9 mouse cellular contexts compared by ENCODE assay signal in genomic region chr9:25655767-25656513, GRCm38 (mm10).
DNase-seq lines count a peak whose midpoint lies in the region; ATAC-seq and TF ChIP-seq lines count a peak whose summit lies in the region.
"Had no signal": no experiment of that assay in that cellular context is flagged by ENCODE, and none has a peak within 500 bp of the region (broad histone marks: within the 10 kb centered on the region; RNA-seq: fewer than 3 reads in every experiment).

No protein-coding gene starts in this region.

- WGBS in midbrain, embryonic 11.5 days, result 10% methylated on average over 3 of the region's 3 CpGs

- no peak overlapping the region for H3K4me2 ChIP-seq in midbrain, embryonic 11.5 days
- H3K4me2 ChIP-seq: lung, embryonic 15.5 days had no signal

- no peaks in the 10 kb centered on the region for H3K36me3 ChIP-seq in E14TG2a.4 (ENCODE audit: insufficient read depth, low read length)
- no peaks in the 10 kb centered on the region for H3K36me3 ChIP-seq in midbrain, embryonic 11.5 days (ENCODE audit: control insufficient read depth, insufficient read depth, low read length)
- H3K36me3 ChIP-seq: lung, embryonic 15.5 days had no signal

- no peaks in the 10 kb centered on the region for H3K4me1 ChIP-seq in E14TG2a.4 (replicated peaks; ENCODE audit: low read depth, low read length)
- H3K4me1 ChIP-seq in midbrain, embryonic 11.5 days (ENCODE audit: control insufficient read depth, insufficient read depth, low read length), result no peaks in the 10 kb centered on the region
- H3K4me1 ChIP-seq: lung, embryonic 15.5 days had no signal

- H3K9me3 ChIP-seq in E14TG2a.4 (ENCODE audit: low read length), result peaks cover 4% of the 10 kb centered on the region; the same call in 1 of the 2 replicates
- no peaks in the 10 kb centered on the region for H3K9me3 ChIP-seq in midbrain, embryonic 11.5 days (ENCODE audit: control insufficient read depth, low read length)
- H3K9me3 ChIP-seq: lung, embryonic 15.5 days had no signal

- peak; percentile 32 for DNase-seq in gastrocnemius, postnatal 10 days
- no peak for DNase-seq in gastrocnemius, postnatal 25 days
- DNase-seq in cerebellum, postnatal 10 days, result peak; percentile 79 to 86
- peak; percentile 44 to 75 for DNase-seq in frontal cortex, postnatal 36 days (ENCODE audit: low spot score in 2 of 2)
- DNase-seq in layer of hippocampus, postnatal 25 days (ENCODE audit: extremely low spot score in 1 of 2, low spot score in 1 of 2), result peak; percentile 20 to 68
- peak; percentile 94 for DNase-seq in midbrain, embryonic 11.5 days (ENCODE audit: low spot score, missing footprints)
- peak; percentile 28 for DNase-seq in thymus, postnatal 4 days

- TF ChIP-seq CTCF in E14TG2a.4 (conservative IDR thresholded peaks at IDR 0.05; ENCODE audit: low read length), result peak; percentile 71

- no peak overlapping the region for H3K27ac ChIP-seq in midbrain, embryonic 11.5 days (ENCODE audit: low read depth, low read length)
- H3K27ac ChIP-seq: lung, embryonic 15.5 days had no signal

- ATAC-seq in midbrain, embryonic 11.5 days (ENCODE audit: low FRiP score), result peak; percentile 64; the same call in 1 of the 2 replicates

- no peak overlapping the region for H3K4me3 ChIP-seq in E14TG2a.4 (replicated peaks; ENCODE audit: low read length)
- H3K4me3 ChIP-seq in midbrain, embryonic 11.5 days (ENCODE audit: low read depth, low read length), result no peak overlapping the region
- H3K4me3 ChIP-seq: lung, embryonic 15.5 days had no signal

- 0 out of 2 replicates have a peak, but pooled peaks cover 5% of the 10 kb centered on the region for H3K27me3 ChIP-seq in E14TG2a.4 (ENCODE audit: insufficient read depth, low read length)
- H3K27me3 ChIP-seq in midbrain, embryonic 11.5 days (ENCODE audit: control insufficient read depth, insufficient read depth, low read length), result no peaks in the 10 kb centered on the region
- H3K27me3 ChIP-seq: lung, embryonic 15.5 days had no signal

- H3K9ac ChIP-seq in midbrain, embryonic 11.5 days (ENCODE audit: low read length), result no peak overlapping the region
- H3K9ac ChIP-seq: lung, embryonic 15.5 days had no signal
